Mouse (Mus musculus): ENCODE data around the gene Camk2n2. TPM values are rescaled to one million over a fixed set of nuclear protein-coding genes. Genes with fewer than 3 reads are reported as not detected.

The Camk2n2 gene
- total and polyA plus RNA-seq, 3 experiments, result 0.65 to 4.3 TPM; not detected in 1

GRCm38 (mm10) chr16:20629731-20630634 lies 8.9 kb upstream of the Camk2n2 start, which contains the start of gene Ece2:
Gene Ece2, plus strand, starts transcription at chr16:20629828.
- Histone ChIP-seq H3K9me3 (replicated peaks; ENCODE audit: insufficient read depth, low read length) (no peaks in the 10 kb centered on the region), H3K36me3 (ENCODE audit: control insufficient read depth in 1 of 2, insufficient read depth in 2 of 2, low read length in 2 of 2) (peaks cover 0 to 4% of the 10 kb centered on the region in 2 experiments; a peak in 2 of 4 replicates), H3K4me1 (ENCODE audit: control insufficient read depth in 1 of 2, insufficient read depth in 2 of 2, low read length in 2 of 2) (peaks cover 2 to 18% of the 10 kb centered on the region in 2 experiments; a peak in 3 of 4 replicates), H3K27me3 (ENCODE audit: control insufficient read depth in 1 of 2, insufficient read depth in 2 of 2, low read length in 2 of 2) (no peaks in the 10 kb centered on the region), H3K4me3 (ENCODE audit: control insufficient read depth in 1 of 2, insufficient read depth in 1 of 2, low read depth in 2 of 2, low read length in 2 of 2) (peak within 1 kb of the TSS; percentile 59 to 73), H3K79me2 (ENCODE audit: control insufficient read depth, insufficient read depth, low read length, poor library complexity) (peaks cover 6% of the 10 kb centered on the region; the same call in 1 of the 2 replicates), H3K9ac (ENCODE audit: control insufficient read depth, low read depth, low read length, poor library complexity, severe bottlenecking) (peak within 1 kb of the TSS; percentile 69), H3K27ac (ENCODE audit: control insufficient read depth, low read depth, low read length) (peak within 1 kb of the TSS; percentile 30)
- peak; percentile 72 for DNase-seq (ENCODE audit: low read depth, low spot score)
- TF ChIP-seq TBP (IDR thresholded peaks at IDR 0.05; ENCODE audit: low read depth, low read length) (0 out of 2 replicates have a peak, but pooled peaks have one; percentile 38), NRF1 (IDR thresholded peaks at IDR 0.05; ENCODE audit: insufficient read depth, low read depth, low read length, poor library complexity, severe bottlenecking) (peak; percentile 34; the same call in 1 of the 2 replicates), POLR2AphosphoS5 (IDR thresholded peaks at IDR 0.05; ENCODE audit: borderline replicate concordance, low read depth, low read length) (no peak), CTCF (IDR thresholded peaks at IDR 0.05 in 2 of 3, conservative IDR thresholded peaks at IDR 0.05 in 1 of 3; ENCODE audit: control insufficient read depth in 1 of 3, insufficient read depth in 1 of 3, low read depth in 2 of 3, low read length in 3 of 3, poor library complexity in 1 of 3, severe bottlenecking in 1 of 3) (no peak), NELFE (IDR thresholded peaks at IDR 0.05; ENCODE audit: low read depth, low read length) (0 out of 2 replicates have a peak, but pooled peaks have one; percentile 42), MAZ (IDR thresholded peaks at IDR 0.05; ENCODE audit: low read depth, low read length) (peak; percentile 59; the same call in 1 of the 2 replicates), MXI1 (IDR thresholded peaks at IDR 0.05; ENCODE audit: low read depth, low read length) (0 out of 2 replicates have a peak, but pooled peaks have one; percentile 12), RCOR1 (IDR thresholded peaks at IDR 0.05; ENCODE audit: low read depth, low read length) (no peak), SMC3 (IDR thresholded peaks at IDR 0.05; ENCODE audit: low read depth, low read length) (no peak), TCF12 (IDR thresholded peaks at IDR 0.05; ENCODE audit: low read depth, low read length) (no peak), RAD21 (IDR thresholded peaks at IDR 0.05; ENCODE audit: low read depth, low read length) (no peak), MEF2A (IDR thresholded peaks at IDR 0.05; ENCODE audit: extremely low read depth, insufficient replicate concordance, low read depth, low read length, poor library complexity, severe bottlenecking) (no peak), BHLHE40 (IDR thresholded peaks at IDR 0.05; ENCODE audit: borderline replicate concordance, low read depth, low read length) (no peak), E2F4 (IDR thresholded peaks at IDR 0.05; ENCODE audit: borderline replicate concordance, low read depth, low read length) (no peak), MAX (IDR thresholded peaks at IDR 0.05; ENCODE audit: low read length) (peak; percentile 13), MYC (IDR thresholded peaks at IDR 0.05; ENCODE audit: low read depth, low read length) (peak; percentile 44; the same call in 1 of the 2 replicates), CHD1 (IDR thresholded peaks at IDR 0.05; ENCODE audit: low read depth, low read length) (no peak), ELF1 (IDR thresholded peaks at IDR 0.05; ENCODE audit: low read depth, low read length) (no peak), EP300 (IDR thresholded peaks at IDR 0.05; ENCODE audit: low read depth in 1 of 2, low read length in 2 of 2) (no peak), UBTF (IDR thresholded peaks at IDR 0.05; ENCODE audit: borderline replicate concordance, insufficient read depth, low read depth, low read length) (0 out of 2 replicates have a peak, but pooled peaks have one; percentile 48), ZC3H11A (IDR thresholded peaks at IDR 0.05; ENCODE audit: low read depth, low read length) (no peak), USF1 (IDR thresholded peaks at IDR 0.05; ENCODE audit: low read depth, low read length) (no peak), ZMIZ1 (IDR thresholded peaks at IDR 0.05; ENCODE audit: low read depth, low read length) (no peak), HCFC1 (IDR thresholded peaks at IDR 0.05; ENCODE audit: low read depth, low read length) (no peak), MYB (IDR thresholded peaks at IDR 0.05; ENCODE audit: low read depth, low read length) (no peak), USF2 (IDR thresholded peaks at IDR 0.05; ENCODE audit: borderline replicate concordance in 1 of 2, insufficient read depth in 1 of 2, low read depth in 1 of 2, low read length in 2 of 2) (no peak)

Data from MEL (cell line).